Mouse (Mus musculus) adrenal gland, adult 2 months (tissue): Measurements from ENCODE around the gene Ccdc172. TPM values are rescaled to one million over a fixed set of nuclear protein-coding genes. Genes with fewer than 3 reads are reported as not detected.

Experiments
- DNase-seq: peaks from one replicate; pipeline ENCODE4 v3.0.0; 2021
- polyA plus RNA-seq: library from polyadenylated mRNA; depleted of rRNA; stranded (reverse); fragments of >200 nt; gene quantifications from 2 replicates; pipeline ENCODE4 v1.2.3, GENCODE M21; 2012; rRNA removed
- total RNA-seq, 2 experiments: library from RNA; stranded (reverse); gene quantifications; 2 replicates each; pipeline ENCODE4 v1.2.3; 2021

Gene Ccdc172
- total and polyA plus RNA-seq, 3 experiments, result not detected

DNA sequence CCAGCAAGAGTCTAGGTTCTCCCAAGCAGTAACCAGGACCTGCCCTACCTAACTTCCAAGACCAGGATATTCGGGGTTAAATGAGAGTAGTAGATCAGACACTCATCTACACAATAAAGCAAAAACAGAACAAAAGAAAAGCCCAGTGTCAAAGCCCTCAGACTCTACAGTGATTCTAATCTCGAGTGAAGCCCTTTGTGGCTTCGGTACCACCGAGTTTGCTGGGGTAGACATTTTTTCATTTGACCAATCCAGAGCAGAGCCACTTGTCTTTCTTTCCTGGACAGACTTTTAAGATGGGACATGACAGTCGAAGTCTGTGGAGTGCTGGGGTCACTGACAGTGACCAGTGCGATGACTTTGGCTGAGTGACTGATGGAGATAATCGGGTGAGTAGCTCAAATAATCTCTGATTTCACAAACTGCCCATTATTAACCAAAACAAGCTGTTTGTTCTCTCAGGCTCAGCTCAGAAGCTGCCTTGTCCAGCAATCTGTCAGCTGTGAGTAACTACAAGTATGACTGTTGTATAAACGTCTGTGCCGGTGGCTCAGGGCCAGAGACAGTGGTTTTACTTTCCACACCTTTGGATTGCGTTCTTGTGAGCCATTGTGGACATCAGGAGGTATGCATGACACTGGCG, 60.8 kb downstream of the Ccdc172 start:
- peak; percentile 21 for DNase-seq

DNA sequence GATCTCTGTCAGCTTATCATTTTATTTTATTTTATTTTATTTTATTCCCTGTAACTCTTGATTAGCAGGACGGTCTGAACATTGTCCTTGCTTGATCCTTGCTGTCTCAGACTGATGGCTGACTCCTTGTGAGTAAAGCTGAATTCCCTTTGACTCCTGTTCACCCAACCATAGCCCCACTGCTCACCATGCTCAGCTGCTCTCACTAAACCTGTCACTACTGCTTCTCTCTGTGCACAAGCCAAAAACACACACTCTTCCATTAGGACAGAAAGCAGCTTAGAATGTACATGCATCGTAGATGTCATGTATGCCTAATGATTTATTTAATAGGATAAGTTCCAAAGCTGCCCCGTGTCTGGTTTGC, 61.3 kb downstream of the Ccdc172 start:
- no peak for DNase-seq

DNA sequence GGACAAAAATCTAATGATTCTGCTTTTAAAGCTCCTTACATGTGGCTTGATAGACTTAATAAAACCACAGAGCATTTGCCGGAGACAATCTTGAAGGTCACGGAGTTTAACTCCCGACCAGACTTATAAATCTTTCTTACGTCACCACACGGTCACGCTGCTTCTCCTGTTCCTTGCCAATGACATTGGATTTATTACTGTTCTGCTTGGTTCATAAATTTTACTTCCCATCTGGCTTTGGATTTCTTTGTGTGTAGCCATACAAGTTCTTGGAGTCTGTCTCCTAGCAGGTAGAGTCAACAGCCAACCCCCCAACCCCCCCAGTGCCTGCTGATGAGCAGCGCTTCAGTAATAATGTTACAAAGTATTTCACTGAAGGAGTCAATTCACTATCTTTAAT, 70.2 kb downstream of the Ccdc172 start:
- DNase-seq, result peak; percentile 6

DNA sequence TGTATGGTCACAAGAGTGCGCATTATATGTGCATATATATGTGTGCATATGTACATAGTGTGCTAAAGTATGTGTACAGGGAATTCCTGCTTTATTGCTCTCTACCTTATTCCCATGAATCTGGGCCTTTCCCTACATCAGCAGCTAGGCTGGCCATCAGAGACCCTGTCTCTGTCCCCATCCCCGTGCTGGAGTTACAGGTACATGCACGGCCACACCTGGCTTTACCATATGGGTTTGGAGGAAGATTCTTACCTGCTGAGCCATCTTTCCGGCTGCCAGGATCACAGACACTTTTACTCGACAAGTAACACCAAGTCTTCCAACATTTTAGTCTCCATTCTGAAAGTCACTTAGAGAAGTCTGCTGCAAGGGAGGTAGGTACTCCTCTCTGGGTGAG, 71.2 kb downstream of the Ccdc172 start:
- DNase-seq, result no peak

DNA sequence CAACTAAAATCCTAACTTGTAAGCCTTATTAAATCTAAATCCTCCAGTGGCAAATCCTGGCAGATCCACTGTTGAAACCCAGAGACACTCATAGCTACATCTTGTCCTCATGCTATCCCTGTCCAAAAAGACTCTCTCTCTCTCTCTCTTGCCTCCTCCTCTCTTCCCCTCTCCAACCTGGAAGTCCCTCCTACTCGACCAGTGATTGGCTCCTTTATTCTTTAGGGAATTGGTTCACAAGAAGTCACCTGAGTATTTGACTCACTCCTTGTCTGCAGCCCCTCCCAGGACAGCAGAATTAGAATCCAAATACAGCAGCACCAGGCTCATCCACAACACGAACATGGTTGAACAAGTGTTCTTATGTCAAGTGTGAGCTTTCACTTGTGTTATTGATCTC, 74.3 kb downstream of the Ccdc172 start:
- no peak for DNase-seq

DNA sequence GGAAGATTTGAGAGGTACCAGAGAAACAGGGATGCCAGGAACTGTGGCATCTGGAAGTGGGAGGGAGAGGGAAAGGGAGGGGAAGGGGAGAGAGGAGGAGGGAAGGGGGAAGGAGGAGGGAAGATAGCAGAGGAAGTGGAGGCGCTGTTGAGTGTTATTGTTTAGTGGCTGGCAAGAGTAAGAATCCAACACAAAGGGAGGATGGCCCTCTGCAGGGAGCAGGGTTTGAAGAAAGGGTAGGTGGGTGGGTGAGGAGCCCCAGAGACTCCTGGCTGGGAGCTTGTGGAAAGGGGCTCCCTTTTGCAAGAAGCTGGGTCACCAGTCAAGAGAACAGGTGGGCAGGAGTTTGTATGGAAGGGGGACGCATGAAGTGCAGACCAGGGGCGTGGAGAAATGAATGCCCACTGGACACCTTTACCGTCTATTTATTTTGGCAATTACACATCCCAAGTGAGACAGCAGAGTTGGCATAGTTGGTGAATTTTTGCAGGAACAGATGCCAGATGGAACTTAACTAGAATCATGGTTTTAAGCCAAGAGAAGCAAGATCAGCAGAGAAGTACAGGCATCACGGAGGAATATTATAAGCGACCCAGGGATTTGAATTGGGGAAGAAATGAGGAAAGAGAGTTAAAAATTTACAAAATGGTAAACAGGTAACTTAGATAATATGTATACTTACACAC, 78.6 kb downstream of the Ccdc172 start:
- DNase-seq, result no peak

DNA sequence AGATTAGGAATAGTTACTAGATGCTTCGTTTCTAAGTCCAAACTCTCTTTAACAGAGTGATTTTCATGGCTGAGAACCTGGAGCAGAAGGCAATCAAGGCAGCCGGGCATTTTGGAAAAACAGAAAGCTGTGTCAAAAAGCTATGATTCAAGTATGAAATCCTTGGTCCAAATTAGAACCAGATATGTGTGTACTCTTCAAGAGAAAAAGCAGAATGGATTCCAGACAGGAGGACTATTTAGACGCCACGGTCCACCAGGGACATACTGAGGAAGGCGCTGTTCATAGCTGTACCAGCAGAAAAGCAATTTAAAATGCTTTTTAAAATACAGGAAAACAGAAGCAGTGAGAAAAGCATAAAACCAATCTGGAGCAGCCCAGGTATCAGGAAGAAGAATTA, 88.6 kb downstream of the Ccdc172 start:
- DNase-seq, result no peak

Other genes with a start within 250 kb of the Ccdc172 start
- 1 to 10 TPM; 1.0 to 2.5 TPM for gene Gfra1, start 56.1 kb upstream of the Ccdc172 start, total RNA-seq
- 1.3 and 1.7 TPM in 2 replicates for gene Gfra1, start 56.1 kb upstream of the Ccdc172 start, polyA plus RNA-seq
- gene Pnlip, start 140.5 kb downstream of the Ccdc172 start, total RNA-seq, result under 1 TPM in 1 of 2 experiments, not detected in 1; 0.38 TPM
- 0.21 TPM in 1 of 2 replicates, not detected in the other for gene Pnlip, start 140.5 kb downstream of the Ccdc172 start, polyA plus RNA-seq
- not detected for gene Pnliprp1, start 216.9 kb downstream of the Ccdc172 start, total RNA-seq
- gene Pnliprp1, start 216.9 kb downstream of the Ccdc172 start, polyA plus RNA-seq, result not detected in 2 replicates
- not detected for gene Pnliprp2, start 247.7 kb downstream of the Ccdc172 start, total RNA-seq
- gene Pnliprp2, start 247.7 kb downstream of the Ccdc172 start, polyA plus RNA-seq, result not detected in 2 replicates